Mouse (Mus musculus) C2C12 (cell line): ENCODE results near the gene Ebf1. TPM values are rescaled to one million over a fixed set of nuclear protein-coding genes. Genes with fewer than 3 reads are reported as not detected.

Source experiments
- H3K27me3 ChIP-seq: one replicate; pipeline ENCODE4 v1.6.1; 2011; ENCODE audit not compliant: control insufficient read depth, insufficient read depth, insufficient read length
- H3K36me3 ChIP-seq: one replicate; pipeline ENCODE4 v1.6.1; 2011; ENCODE audit not compliant: control insufficient read depth, insufficient read depth
- H3K4me3 ChIP-seq: one replicate; pipeline ENCODE4 v1.5.1; 2011; ENCODE audit warnings: mild to moderate bottlenecking, control low read depth; ENCODE audit not compliant: poor library complexity, insufficient read depth, severe bottlenecking
- H3K79me2 ChIP-seq: one replicate; pipeline ENCODE4 v1.6.1; 2011; ENCODE audit not compliant: control insufficient read depth, insufficient read depth
- H3K79me3 ChIP-seq: one replicate; pipeline ENCODE4 v1.6.1; 2011; ENCODE audit warnings: low read depth, control low read depth
- H3ac ChIP-seq: one replicate; pipeline ENCODE3; 2011; ENCODE audit warnings: low read depth; ENCODE audit not compliant: control insufficient read depth, insufficient read length
- CEBPB ChIP-seq: IDR thresholded peaks from one replicate; pipeline ENCODE4 v1.6.1; 2011; ENCODE audit warnings: low read depth, mild to moderate bottlenecking, control low read depth, moderate library complexity
- CTCF ChIP-seq: IDR thresholded peaks from one replicate; pipeline ENCODE4 v1.5.1; 2011; ENCODE audit not compliant: control insufficient read depth, insufficient read depth, insufficient read length
- FOSL1 ChIP-seq: IDR thresholded peaks from one replicate; pipeline ENCODE4 v1.8.0; 2011; ENCODE audit warnings: mild to moderate bottlenecking, low read length; ENCODE audit not compliant: poor library complexity, insufficient read depth, severe bottlenecking
- MAX ChIP-seq: IDR thresholded peaks from one replicate; pipeline ENCODE4 v1.6.1; 2011; ENCODE audit warnings: mild to moderate bottlenecking, control low read depth
- MYOD1 ChIP-seq: IDR thresholded peaks from one replicate; pipeline ENCODE4 v1.6.1; 2011; ENCODE audit warnings: low read depth; ENCODE audit not compliant: control insufficient read depth, insufficient read length
- MYOG ChIP-seq: IDR thresholded peaks from one replicate; pipeline ENCODE4 v1.6.1; 2011; ENCODE audit not compliant: control insufficient read depth, insufficient read length; ENCODE audit errors: extremely low read depth
- USF1 ChIP-seq: IDR thresholded peaks from one replicate; pipeline ENCODE4 v1.6.1; 2011; ENCODE audit warnings: low read depth, mild to moderate bottlenecking, control low read depth, moderate library complexity
- polyA plus RNA-seq: library from polyadenylated mRNA; unstranded; fragments of >200 nt; fragmentation: generic; extraction: Trizol; gene quantifications from one replicate; pipeline ENCODE4 v1.2.1, GENCODE M21; 2012; ENCODE audit warnings: missing spikeins

Gene Ebf1
- polyA plus RNA-seq, 1 experiment: 4.3 TPM

DNA sequence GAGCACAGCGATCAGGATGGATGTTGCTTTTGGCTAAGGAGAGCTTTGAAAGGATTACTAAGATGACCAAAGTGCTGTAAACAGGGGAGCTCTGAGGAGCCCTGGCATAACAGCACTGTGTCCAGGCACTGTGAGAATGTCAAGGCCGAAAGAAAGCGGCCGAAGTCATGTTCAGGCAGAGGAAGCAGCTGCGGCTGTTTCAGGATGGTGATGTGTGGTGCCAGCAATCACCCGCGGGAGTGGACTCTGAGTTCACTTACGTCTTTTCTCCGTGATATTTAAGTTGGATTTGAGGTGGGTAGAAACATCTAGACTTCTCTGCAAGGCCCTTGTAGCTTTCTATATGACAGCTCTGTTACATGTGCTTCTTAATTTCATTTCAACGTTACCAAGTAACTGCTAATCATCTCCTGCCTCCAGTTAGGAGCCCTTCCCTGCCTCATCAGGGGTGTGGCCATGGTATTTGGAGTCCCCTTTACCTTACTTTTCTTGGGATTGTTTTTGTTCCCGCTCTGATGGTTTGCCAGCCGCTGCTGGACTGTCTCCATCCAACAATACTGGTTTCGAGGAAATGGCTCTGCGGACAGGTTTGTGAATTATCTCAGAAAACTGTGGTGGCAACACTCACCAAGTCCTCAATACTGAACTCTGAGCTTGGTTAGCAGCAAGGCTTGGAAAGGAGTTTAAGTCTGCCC lies 345.8 kb downstream of the Ebf1 start:
- Histone ChIP-seq H3K27me3 (no peaks in the 10 kb centered on the region), H3ac (no peak overlapping the region), H3K4me3 (no peak overlapping the region), H3K79me3 (no peaks in the 10 kb centered on the region), H3K79me2 (no peaks in the 10 kb centered on the region), H3K36me3 (no peaks in the 10 kb centered on the region)
- TF ChIP-seq FOSL1: no peak
- TF ChIP-seq MYOD1: no peak
- no peak for TF ChIP-seq MAX
- TF ChIP-seq USF1: no peak
- TF ChIP-seq CTCF: no peak
- TF ChIP-seq CEBPB: no peak
- no peak for TF ChIP-seq MYOG

DNA sequence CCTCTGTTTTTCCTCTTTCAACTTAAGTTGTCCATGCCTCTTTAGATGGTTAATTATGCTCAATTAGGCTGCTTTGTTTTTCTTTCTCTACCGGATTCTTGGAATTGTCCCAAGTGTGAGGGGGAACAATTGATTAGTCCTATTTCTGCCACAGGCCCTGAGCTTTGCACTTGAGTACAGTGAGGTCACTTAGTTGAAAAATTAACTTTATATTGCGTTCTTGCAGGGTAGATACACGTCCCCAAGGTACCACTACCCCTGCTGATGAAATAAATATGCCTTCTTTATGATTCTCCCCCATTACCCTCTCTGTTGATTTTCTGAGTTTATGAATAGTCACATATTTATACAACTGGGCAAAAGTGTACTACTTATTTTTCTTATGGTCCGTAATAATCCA lies 351.9 kb downstream of the Ebf1 start:
- H3K79me3 ChIP-seq: no peaks in the 10 kb centered on the region
- no peak for TF ChIP-seq USF1
- no peak for TF ChIP-seq MYOG
- TF ChIP-seq FOSL1: no peak
- TF ChIP-seq MAX: no peak
- no peak for TF ChIP-seq CTCF
- no peak for TF ChIP-seq CEBPB
- no peak for TF ChIP-seq MYOD1
- H3K36me3 ChIP-seq: no peaks in the 10 kb centered on the region
- no peak overlapping the region for H3K4me3 ChIP-seq
- H3K79me2 ChIP-seq: no peaks in the 10 kb centered on the region
- H3ac ChIP-seq: no peak overlapping the region
- H3K27me3 ChIP-seq: no peaks in the 10 kb centered on the region

DNA sequence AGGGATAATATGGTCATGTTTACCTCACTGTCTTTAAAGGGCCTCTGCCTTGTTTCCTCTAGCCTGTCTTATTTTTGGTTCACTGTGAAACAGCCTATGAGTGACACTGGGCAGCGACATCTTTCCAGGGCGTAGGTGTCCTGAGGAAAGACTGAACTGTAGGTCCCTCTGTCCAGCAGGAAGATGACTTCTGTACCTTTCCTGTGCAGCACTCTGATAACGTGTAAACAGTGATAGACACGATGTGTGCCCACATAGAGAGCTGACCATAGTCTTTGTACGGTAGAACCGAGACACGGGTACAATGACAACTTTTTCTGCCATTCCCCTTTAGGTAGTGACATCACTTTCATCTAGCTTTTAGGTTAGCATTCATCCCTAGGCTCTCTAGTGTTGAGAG lies 357.2 kb downstream of the Ebf1 start:
- Histone ChIP-seq H3K79me3 (no peaks in the 10 kb centered on the region), H3K79me2 (no peaks in the 10 kb centered on the region), H3ac (no peak overlapping the region), H3K4me3 (no peak overlapping the region), H3K36me3 (no peaks in the 10 kb centered on the region), H3K27me3 (no peaks in the 10 kb centered on the region)
- TF ChIP-seq MAX: no peak
- TF ChIP-seq FOSL1: no peak
- no peak for TF ChIP-seq CTCF

DNA sequence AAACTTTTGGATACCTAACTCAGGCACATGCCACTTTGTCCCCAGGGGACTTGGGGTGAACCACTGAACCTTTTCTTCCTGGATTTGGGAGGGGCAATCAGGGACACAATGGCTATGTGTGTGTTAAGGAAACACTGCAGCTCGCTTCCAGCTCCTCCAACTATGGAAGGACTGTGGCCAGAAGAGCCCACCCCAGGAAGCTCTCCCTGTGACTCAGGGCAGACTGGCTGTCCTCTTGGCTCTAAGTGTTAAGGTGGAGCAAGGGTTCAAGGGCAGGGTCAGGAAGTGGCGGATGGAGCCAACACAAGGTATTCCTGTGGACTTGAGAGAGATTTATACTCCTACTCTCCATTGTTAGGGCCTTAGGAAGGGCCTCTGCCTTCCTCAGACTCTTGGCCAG lies 358.0 kb downstream of the Ebf1 start:
- TF ChIP-seq MYOD1: no peak
- no peak for TF ChIP-seq CTCF
- no peak for TF ChIP-seq MYOG
- no peak for TF ChIP-seq MAX
- Histone ChIP-seq H3K79me3 (no peaks in the 10 kb centered on the region), H3K4me3 (no peak overlapping the region), H3ac (no peak overlapping the region), H3K79me2 (no peaks in the 10 kb centered on the region), H3K27me3 (no peaks in the 10 kb centered on the region), H3K36me3 (no peaks in the 10 kb centered on the region)

GRCm38 (mm10) chr11:44976254-44976802 lies 359.2 kb downstream of the Ebf1 start:
- H3K4me3 ChIP-seq: no peak overlapping the region
- no peaks in the 10 kb centered on the region for H3K79me2 ChIP-seq
- no peaks in the 10 kb centered on the region for H3K79me3 ChIP-seq
- no peaks in the 10 kb centered on the region for H3K27me3 ChIP-seq
- no peak overlapping the region for H3ac ChIP-seq
- H3K36me3 ChIP-seq: no peaks in the 10 kb centered on the region
- no peak for TF ChIP-seq MAX
- TF ChIP-seq MYOD1: no peak
- TF ChIP-seq CTCF: no peak
- TF ChIP-seq CEBPB: no peak
- TF ChIP-seq USF1: no peak
- TF ChIP-seq FOSL1: no peak
- TF ChIP-seq MYOG: no peak

- TF ChIP-seq MYOD1: no peak
- no peak for TF ChIP-seq FOSL1
- no peak for TF ChIP-seq MAX
- TF ChIP-seq CEBPB: no peak
Measured at GRCm38 (mm10) chr11:44977921-44978397, 360.8 kb downstream of the Ebf1 start.

More at GRCm38 (mm10) chr11:44977921-44978397, 360.8 kb downstream of the Ebf1 start:
- H3K27me3 ChIP-seq: no peaks in the 10 kb centered on the region
- no peak overlapping the region for H3ac ChIP-seq
- no peak overlapping the region for H3K4me3 ChIP-seq
- H3K79me3 ChIP-seq: no peaks in the 10 kb centered on the region
- no peaks in the 10 kb centered on the region for H3K79me2 ChIP-seq
- H3K36me3 ChIP-seq: no peaks in the 10 kb centered on the region
